Mouse (Mus musculus) C2C12 (cell line): ENCODE data around the gene Cdca3.

Source experiments
- CEBPB ChIP-seq: IDR thresholded peaks from one replicate; pipeline ENCODE4 v1.6.1; 2011; ENCODE audit warnings: low read depth, mild to moderate bottlenecking, control low read depth, moderate library complexity
- CTCF ChIP-seq: IDR thresholded peaks from one replicate; pipeline ENCODE4 v1.5.1; 2011; ENCODE audit not compliant: control insufficient read depth, insufficient read depth, insufficient read length
- FOSL1 ChIP-seq: IDR thresholded peaks from one replicate; pipeline ENCODE4 v1.8.0; 2011; ENCODE audit warnings: mild to moderate bottlenecking, low read length; ENCODE audit not compliant: poor library complexity, insufficient read depth, severe bottlenecking
- MAX ChIP-seq: IDR thresholded peaks from one replicate; pipeline ENCODE4 v1.6.1; 2011; ENCODE audit warnings: mild to moderate bottlenecking, control low read depth
- MYOD1 ChIP-seq: IDR thresholded peaks from one replicate; pipeline ENCODE4 v1.6.1; 2011; ENCODE audit warnings: low read depth; ENCODE audit not compliant: control insufficient read depth, insufficient read length
- MYOG ChIP-seq: IDR thresholded peaks from one replicate; pipeline ENCODE4 v1.6.1; 2011; ENCODE audit not compliant: control insufficient read depth, insufficient read length; ENCODE audit errors: extremely low read depth
- USF1 ChIP-seq: IDR thresholded peaks from one replicate; pipeline ENCODE4 v1.6.1; 2011; ENCODE audit warnings: low read depth, mild to moderate bottlenecking, control low read depth, moderate library complexity

DNA sequence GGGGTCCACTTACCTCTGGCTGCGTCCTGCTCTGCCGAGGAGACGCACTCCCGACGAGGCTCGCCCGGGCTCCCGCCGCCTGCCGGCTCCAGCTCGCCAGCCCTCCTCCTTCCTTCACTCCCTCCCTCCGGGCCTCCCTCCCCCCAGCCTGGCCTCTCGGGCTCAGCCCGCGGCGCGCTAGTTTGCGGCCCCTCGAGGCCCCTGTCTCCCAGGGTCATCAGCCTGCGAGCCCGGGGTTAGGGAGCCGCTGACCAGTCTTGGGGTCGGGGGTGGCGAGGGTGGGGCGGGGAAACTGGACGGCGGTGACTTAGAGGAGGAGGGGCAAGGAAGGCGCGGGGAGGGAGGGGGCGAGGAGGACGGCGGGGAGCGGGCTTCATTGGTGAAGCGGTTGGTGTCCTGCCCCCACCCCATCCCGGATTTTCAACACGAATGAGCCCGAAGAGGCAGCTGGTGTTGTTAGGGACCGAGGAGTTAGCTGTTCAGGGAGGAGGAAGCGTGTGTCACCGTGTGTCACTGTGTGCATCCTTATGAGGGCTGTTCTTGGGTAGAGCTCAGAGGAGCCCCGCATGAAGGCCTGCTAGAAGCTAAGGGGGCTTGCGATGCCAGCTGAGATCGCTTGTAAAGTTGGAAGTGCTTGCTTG is 34.4 kb downstream of the Cdca3 start, which contains the start of gene Gpr162:
- TF ChIP-seq CTCF, result no peak
- no peak for TF ChIP-seq MYOD1
- TF ChIP-seq MYOG, result no peak
- no peak for TF ChIP-seq USF1
- TF ChIP-seq CEBPB, result no peak
- TF ChIP-seq FOSL1, result no peak
- no peak for TF ChIP-seq MAX
